Mouse (Mus musculus) Muller cell, postnatal 12 days (primary cell): ENCODE results near the gene Sall2.
"Not testable (repeated sequence)": the region's sequence is repeated elsewhere in the genome, so short reads cannot be mapped to it uniquely, and the experiment has no call there.

Source experiments
- DNase-seq: peaks from one replicate; pipeline ENCODE4 v3.0.0-alpha.2; 2015; ENCODE audit errors: inconsistent ontology term

Sall2 gene

GRCm38 (mm10) chr14:52303517-52303916 is 25.0 kb downstream of the Sall2 start:
- not testable (repeated sequence) for DNase-seq

- DNase-seq, result peak; percentile 27
Measured at GRCm38 (mm10) chr14:52295558-52296264, 32.9 kb downstream of the Sall2 start.

- DNase-seq, result no peak
Measured at GRCm38 (mm10) chr14:52284191-52284590, 44.4 kb downstream of the Sall2 start.

GRCm38 (mm10) chr14:52283629-52284028 is 44.9 kb downstream of the Sall2 start:
- no peak for DNase-seq

GRCm38 (mm10) chr14:52279747-52280120 is 48.8 kb downstream of the Sall2 start:
- peak; percentile 71 for DNase-seq

GRCm38 (mm10) chr14:52278932-52279746 is 49.4 kb downstream of the Sall2 start, which contains the start of the genes Tox4 and Rab2b:
Gene Tox4, plus strand, starts transcription at chr14:52279146.
Gene Rab2b, minus strand, starts transcription at chr14:52279545.
- DNase-seq, result peak; percentile 100

- no peak for DNase-seq
Measured at GRCm38 (mm10) chr14:52277210-52277609, 51.4 kb downstream of the Sall2 start.

GRCm38 (mm10) chr14:52272781-52273180 is 55.8 kb downstream of the Sall2 start:
- DNase-seq, result no peak
